Mouse (Mus musculus) myocyte (in vitro differentiated cells): ENCODE measurements around the gene Pgap1.

Source experiments
- MAX ChIP-seq: IDR thresholded peaks from one replicate; pipeline ENCODE4 v1.6.1; 2011; ENCODE audit warnings: low read depth, mild to moderate bottlenecking, control low read depth
- MYOD1 ChIP-seq, 3 experiments: IDR thresholded peaks; one replicate each; pipeline ENCODE4 v1.6.1; 2011; ENCODE audit warnings: control low read depth in 2 of 3, low read depth in 2 of 3, mild to moderate bottlenecking in 2 of 3, moderate library complexity in 1 of 3; ENCODE audit not compliant: insufficient read length in 2 of 3, control insufficient read depth in 1 of 3
- POLR2A ChIP-seq: IDR thresholded peaks from one replicate; pipeline ENCODE4 v1.6.1; 2011; ENCODE audit warnings: low read depth, mild to moderate bottlenecking, control low read depth, moderate library complexity; ENCODE audit not compliant: insufficient read length
- POLR2AphosphoS2 ChIP-seq: IDR thresholded peaks from one replicate; pipeline ENCODE4 v1.6.1; 2011; ENCODE audit warnings: low read depth, control low read depth; ENCODE audit not compliant: insufficient read length
- TCF12 ChIP-seq: IDR thresholded peaks from one replicate; pipeline ENCODE4 v1.6.1; 2011; ENCODE audit warnings: mild to moderate bottlenecking, control low read depth; ENCODE audit not compliant: poor library complexity, insufficient read depth, severe bottlenecking
- TCF3 ChIP-seq: IDR thresholded peaks from one replicate; pipeline ENCODE4 v1.6.1; 2011; ENCODE audit warnings: low read depth, control low read depth; ENCODE audit not compliant: insufficient read length
- USF1 ChIP-seq: IDR thresholded peaks from one replicate; pipeline ENCODE4 v1.6.1; 2011; ENCODE audit warnings: low read depth, mild to moderate bottlenecking, control low read depth, moderate library complexity

DNA sequence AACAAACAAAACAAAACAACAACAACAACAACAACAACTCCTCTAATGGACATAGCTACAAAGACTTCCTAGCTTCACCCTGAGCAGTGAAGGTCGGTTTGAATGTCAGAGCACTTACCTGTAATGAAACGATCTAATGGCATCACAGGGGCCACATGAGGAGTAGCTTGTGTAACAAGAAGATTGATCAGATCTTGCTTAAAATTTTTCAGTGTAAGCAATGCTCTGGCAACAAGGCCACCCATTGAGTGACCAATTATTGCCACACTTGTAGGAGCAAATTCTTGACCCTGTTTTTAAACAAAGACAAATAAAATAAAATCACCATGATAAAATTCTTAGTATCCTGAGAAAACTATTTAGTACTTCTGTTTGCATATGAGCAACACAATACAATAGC is 14.6 kb downstream of the Pgap1 start:
- TF ChIP-seq USF1, result no peak
- no peak for TF ChIP-seq MAX
- TF ChIP-seq MYOD1 (IDR thresholded peaks at IDR 0.05; ENCODE audit: control insufficient read depth in 1 of 3, insufficient read length in 2 of 3, low read depth in 2 of 3), result no peak
- no peak for TF ChIP-seq POLR2A
- TF ChIP-seq TCF12, result no peak
- no peak for TF ChIP-seq POLR2AphosphoS2
- TF ChIP-seq TCF3, result no peak
